Mouse (Mus musculus): ENCODE measurements around the gene Adcy6. TPM values are rescaled to one million over a fixed set of nuclear protein-coding genes. Genes with fewer than 3 reads are reported as not detected.

Gene Adcy6
- 49.8 and 56.5 TPM in 2 replicates for polyA plus RNA-seq (2011; ENCODE audit: insufficient read length, low read depth, missing spikeins)

DNA sequence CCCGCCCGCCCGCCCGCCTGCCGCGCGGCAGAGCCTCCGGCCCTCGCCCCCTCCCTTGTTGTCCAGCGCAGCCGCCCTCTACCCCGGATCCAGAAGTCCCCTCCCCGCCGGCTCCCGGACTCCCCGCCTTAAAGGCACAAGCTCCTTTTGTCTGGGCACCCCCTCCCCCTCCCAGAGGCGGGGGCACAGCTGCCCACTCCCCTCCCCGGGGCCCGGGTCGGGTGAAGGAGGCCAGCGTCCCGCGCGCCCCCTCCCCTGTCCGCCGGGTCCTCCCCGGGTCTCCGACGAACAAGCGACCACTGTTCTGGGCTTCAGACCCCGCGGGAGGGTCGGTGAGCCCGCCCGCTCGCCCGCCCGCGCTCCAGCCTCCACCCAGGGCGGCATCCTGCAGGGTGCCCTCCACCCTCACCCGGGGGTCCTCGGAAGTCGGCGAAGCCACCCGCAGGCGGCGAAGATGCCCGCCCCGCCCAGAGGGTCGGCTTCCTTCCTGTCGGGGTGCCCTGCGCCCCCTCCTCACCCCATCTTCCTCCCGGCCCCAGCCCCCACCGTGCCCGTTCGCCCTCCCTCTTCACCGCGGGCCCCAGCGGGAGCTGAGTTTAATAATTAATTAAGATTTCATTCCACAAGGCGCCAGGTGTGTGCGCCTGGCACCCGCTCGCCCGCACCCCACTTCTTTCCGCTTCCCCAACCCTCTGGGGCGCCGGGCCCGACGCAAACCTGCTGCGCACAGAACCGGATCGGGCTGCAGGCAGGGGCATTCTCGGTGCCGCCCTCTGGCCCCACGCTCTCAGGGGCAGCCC, at the start of gene Adcy6:
TSS of gene Adcy6 (minus strand) at position 746 of the 800 bp plus-strand sequence.
- Histone ChIP-seq H3K4me1 (ENCODE audit: control insufficient read depth, insufficient read depth, low read length) (no peaks in the 10 kb centered on the region), H3K4me3 (ENCODE audit: insufficient read depth, low read length) (peak within 1 kb of the TSS; percentile 95), H3K27ac (ENCODE audit: insufficient read depth, low read length) (no peak within 1 kb of the TSS)
- TF ChIP-seq POLR2A (IDR thresholded peaks at IDR 0.05; ENCODE audit: low read depth, low read length), result peak; percentile 33; the same call in 1 of the 2 replicates
- no peak for TF ChIP-seq CTCF (IDR thresholded peaks at IDR 0.05; ENCODE audit: borderline replicate concordance, insufficient read depth, low read length)

DNA sequence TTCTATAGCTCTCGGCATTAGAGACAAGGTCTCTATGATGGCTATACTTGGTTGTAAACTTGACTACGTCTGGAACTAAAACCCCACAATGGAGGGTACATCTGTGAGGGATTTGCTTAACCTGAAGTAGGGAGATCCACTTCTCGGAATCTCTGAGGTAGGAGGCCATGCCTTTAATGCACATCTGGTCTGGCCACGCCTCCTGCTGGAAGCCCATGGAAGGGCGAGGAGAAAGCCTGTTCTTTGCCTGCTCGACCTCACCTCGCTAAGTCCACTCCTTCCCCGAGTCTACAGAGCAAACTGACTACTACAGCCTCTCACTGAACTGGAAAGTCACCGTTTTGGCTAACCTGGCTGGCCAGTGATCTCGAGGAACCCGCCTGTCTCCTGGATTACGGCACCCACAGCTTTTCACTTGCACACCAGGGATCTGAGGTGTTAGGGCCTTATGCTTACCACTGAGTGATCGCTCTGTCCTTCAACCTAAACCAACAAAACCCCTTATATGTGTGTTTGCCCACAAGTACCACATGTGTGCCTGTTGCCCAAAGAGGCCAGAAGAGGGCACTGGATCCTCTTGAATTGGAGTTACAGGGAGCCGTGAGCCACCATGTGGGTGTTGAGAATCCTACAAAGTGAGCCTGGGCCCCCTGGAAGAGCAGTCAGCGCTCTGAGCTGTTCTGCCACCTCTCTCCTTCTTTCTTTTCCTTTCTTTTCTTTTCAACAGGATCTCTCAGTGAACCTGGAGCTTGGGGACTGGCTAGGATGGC, 47.3 kb upstream of the Adcy6 start:
- peak; percentile 49; the same call in 1 of the 2 replicates for TF ChIP-seq CTCF (IDR thresholded peaks at IDR 0.05; ENCODE audit: borderline replicate concordance, insufficient read depth, low read length)
- no peak for TF ChIP-seq POLR2A (IDR thresholded peaks at IDR 0.05; ENCODE audit: low read depth, low read length)
- Histone ChIP-seq H3K27ac (ENCODE audit: insufficient read depth, low read length) (no peak overlapping the region), H3K4me3 (ENCODE audit: insufficient read depth, low read length) (no peak overlapping the region), H3K4me1 (ENCODE audit: control insufficient read depth, insufficient read depth, low read length) (no peaks in the 10 kb centered on the region)

GRCm38 (mm10) chr15:98652174-98652573, 42.3 kb upstream of the Adcy6 start:
- H3K4me3 ChIP-seq (ENCODE audit: insufficient read depth, low read length), result no peak overlapping the region
- no peaks in the 10 kb centered on the region for H3K4me1 ChIP-seq (ENCODE audit: control insufficient read depth, insufficient read depth, low read length)
- no peak for TF ChIP-seq POLR2A (IDR thresholded peaks at IDR 0.05; ENCODE audit: low read depth, low read length)
- no peak for TF ChIP-seq CTCF (IDR thresholded peaks at IDR 0.05; ENCODE audit: borderline replicate concordance, insufficient read depth, low read length)
- H3K27ac ChIP-seq (ENCODE audit: insufficient read depth, low read length), result no peak overlapping the region

GRCm38 (mm10) chr15:98651431-98651830, 41.6 kb upstream of the Adcy6 start:
- no peak for TF ChIP-seq POLR2A (IDR thresholded peaks at IDR 0.05; ENCODE audit: low read depth, low read length)
- no peak for TF ChIP-seq CTCF (IDR thresholded peaks at IDR 0.05; ENCODE audit: borderline replicate concordance, insufficient read depth, low read length)
- no peak overlapping the region for H3K27ac ChIP-seq (ENCODE audit: insufficient read depth, low read length)
- H3K4me3 ChIP-seq (ENCODE audit: insufficient read depth, low read length), result no peak overlapping the region
- no peaks in the 10 kb centered on the region for H3K4me1 ChIP-seq (ENCODE audit: control insufficient read depth, insufficient read depth, low read length)

GRCm38 (mm10) chr15:98648071-98648470, 38.2 kb upstream of the Adcy6 start:
- H3K4me3 ChIP-seq (ENCODE audit: insufficient read depth, low read length), result no peak overlapping the region
- no peak overlapping the region for H3K27ac ChIP-seq (ENCODE audit: insufficient read depth, low read length)
- TF ChIP-seq CTCF (IDR thresholded peaks at IDR 0.05; ENCODE audit: borderline replicate concordance, insufficient read depth, low read length) (no peak), POLR2A (IDR thresholded peaks at IDR 0.05; ENCODE audit: low read depth, low read length) (no peak)
- no peaks in the 10 kb centered on the region for H3K4me1 ChIP-seq (ENCODE audit: control insufficient read depth, insufficient read depth, low read length)

GRCm38 (mm10) chr15:98647308-98647707, 37.4 kb upstream of the Adcy6 start:
- no peak overlapping the region for H3K27ac ChIP-seq (ENCODE audit: insufficient read depth, low read length)
- no peaks in the 10 kb centered on the region for H3K4me1 ChIP-seq (ENCODE audit: control insufficient read depth, insufficient read depth, low read length)
- H3K4me3 ChIP-seq (ENCODE audit: insufficient read depth, low read length), result no peak overlapping the region
- TF ChIP-seq CTCF (IDR thresholded peaks at IDR 0.05; ENCODE audit: borderline replicate concordance, insufficient read depth, low read length) (no peak), POLR2A (IDR thresholded peaks at IDR 0.05; ENCODE audit: low read depth, low read length) (no peak)

DNA sequence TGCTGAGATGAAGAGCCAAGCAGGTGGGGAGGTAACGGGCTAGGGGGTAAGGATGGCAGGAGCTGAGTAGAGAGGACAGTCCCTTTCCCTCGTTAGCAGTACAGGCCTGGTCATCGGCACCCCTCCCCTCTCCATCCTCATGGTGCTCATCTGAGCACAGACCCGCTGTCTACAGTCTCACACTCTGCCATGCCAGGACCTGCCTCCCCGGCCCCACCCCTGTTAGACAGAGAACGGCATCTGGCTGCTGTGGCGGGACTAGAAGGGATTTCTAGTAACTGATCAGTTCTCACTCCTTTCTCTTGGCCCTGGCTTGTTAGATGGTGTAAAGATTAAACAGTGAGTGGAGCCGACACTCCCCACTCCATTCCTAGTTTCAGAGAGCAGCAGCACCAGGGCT, 36.9 kb upstream of the Adcy6 start:
- Histone ChIP-seq H3K27ac (ENCODE audit: insufficient read depth, low read length) (no peak overlapping the region), H3K4me3 (ENCODE audit: insufficient read depth, low read length) (no peak overlapping the region), H3K4me1 (ENCODE audit: control insufficient read depth, insufficient read depth, low read length) (no peaks in the 10 kb centered on the region)
- no peak for TF ChIP-seq CTCF (IDR thresholded peaks at IDR 0.05; ENCODE audit: borderline replicate concordance, insufficient read depth, low read length)
- no peak for TF ChIP-seq POLR2A (IDR thresholded peaks at IDR 0.05; ENCODE audit: low read depth, low read length)

DNA sequence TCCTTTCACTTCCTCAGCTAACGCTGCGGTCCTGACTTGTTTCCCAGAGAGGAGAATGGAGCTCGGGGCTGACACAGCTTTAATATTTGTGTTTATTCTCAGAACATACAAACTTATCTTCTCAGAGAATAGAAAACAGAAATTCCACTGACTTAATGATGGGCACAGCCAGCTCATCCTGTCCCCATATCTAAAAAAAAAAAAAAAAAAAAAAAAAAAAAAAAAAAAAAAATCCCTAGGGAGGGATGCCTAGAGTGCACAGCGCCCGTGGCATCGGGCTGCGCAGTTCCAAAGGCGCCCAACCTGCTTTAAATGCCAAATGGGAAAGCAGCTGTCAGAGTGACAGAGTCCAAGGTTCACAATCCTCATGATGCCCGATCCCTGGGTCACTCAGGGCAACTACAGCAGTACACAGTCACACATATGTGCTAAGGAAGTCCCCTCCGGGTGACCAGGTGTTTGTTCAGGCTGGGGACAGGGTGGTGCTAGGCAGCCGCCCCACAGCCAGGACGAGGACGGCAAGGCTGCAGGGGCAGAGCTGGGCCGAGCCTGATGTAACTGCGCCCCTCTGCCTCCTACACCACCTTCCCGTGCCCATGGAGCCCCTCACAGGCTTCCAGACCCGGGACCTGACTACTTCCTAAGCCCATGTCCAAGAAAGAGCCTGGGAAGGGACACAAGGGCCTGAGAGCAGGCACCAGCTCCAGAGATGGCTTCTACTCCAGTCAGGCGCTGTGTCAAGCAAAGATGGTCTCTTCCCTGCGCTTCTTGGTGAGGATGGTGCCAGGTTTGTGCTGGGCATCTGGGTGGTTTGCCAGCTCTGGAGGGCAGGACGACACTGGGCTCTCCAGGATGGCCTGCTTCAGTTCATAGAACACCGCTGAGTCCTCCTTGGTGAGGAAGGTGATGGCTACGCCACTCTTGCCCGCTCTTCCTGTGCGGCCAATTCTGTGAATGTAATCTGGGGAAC, 35.5 kb upstream of the Adcy6 start:
- no peaks in the 10 kb centered on the region for H3K4me1 ChIP-seq (ENCODE audit: control insufficient read depth, insufficient read depth, low read length)
- H3K27ac ChIP-seq (ENCODE audit: insufficient read depth, low read length), result no peak overlapping the region
- TF ChIP-seq CTCF (IDR thresholded peaks at IDR 0.05; ENCODE audit: borderline replicate concordance, insufficient read depth, low read length), result no peak
- TF ChIP-seq POLR2A (IDR thresholded peaks at IDR 0.05; ENCODE audit: low read depth, low read length), result no peak
- H3K4me3 ChIP-seq (ENCODE audit: insufficient read depth, low read length), result no peak overlapping the region

GRCm38 (mm10) chr15:98644406-98644805, 34.5 kb upstream of the Adcy6 start:
- Histone ChIP-seq H3K4me3 (ENCODE audit: insufficient read depth, low read length) (no peak overlapping the region), H3K27ac (ENCODE audit: insufficient read depth, low read length) (no peak overlapping the region), H3K4me1 (ENCODE audit: control insufficient read depth, insufficient read depth, low read length) (no peaks in the 10 kb centered on the region)
- TF ChIP-seq POLR2A (IDR thresholded peaks at IDR 0.05; ENCODE audit: low read depth, low read length), result no peak
- no peak for TF ChIP-seq CTCF (IDR thresholded peaks at IDR 0.05; ENCODE audit: borderline replicate concordance, insufficient read depth, low read length)
